Mouse (Mus musculus): ENCODE results near the gene Fam3a. TPM values are rescaled to one million over a fixed set of nuclear protein-coding genes. Genes with fewer than 3 reads are reported as not detected.

Fam3a gene
- 36.0 and 36.1 TPM in 2 replicates for polyA plus RNA-seq (2015; fragmentation: Nextera tagmentation; extraction: Ambion mirVana)

- ATAC-seq (ENCODE audit: insufficient read depth, low FRiP score, low read depth): peak; percentile 100
- WGBS: 21% methylated on average over 30 of the region's 30 CpGs
- Histone ChIP-seq H3K9ac (peak within 1 kb of the TSS; percentile 35), H3K4me3 (replicated peaks) (peak within 1 kb of the TSS; percentile 51), H3K27ac (peak within 1 kb of the TSS; percentile 90), H3K4me1 (no peaks in the 10 kb centered on the region), H3K9me3 (no peaks in the 10 kb centered on the region), H3K36me3 (no peaks in the 10 kb centered on the region), H3K27me3 (replicated peaks) (no peaks in the 10 kb centered on the region), H3K4me2 (peak within 1 kb of the TSS; percentile 57)
Observed at GRCm38 (mm10) chrX:74392535-74393443, at the start of gene Fam3a, which contains the start of gene Ikbkg. Fam3a (minus strand) TSS chrX:74393272. Ikbkg (plus strand) TSS chrX:74393290.

GRCm38 (mm10) chrX:74429290-74429821 is 36.3 kb upstream of the Fam3a start:
- Histone ChIP-seq H3K4me3 (replicated peaks) (peak overlapping the region; percentile 55), H3K36me3 (no peaks in the 10 kb centered on the region), H3K4me1 (no peaks in the 10 kb centered on the region), H3K27ac (peak overlapping the region; percentile 93), H3K9ac (peak overlapping the region; percentile 37; the same call in 1 of the 2 replicates), H3K9me3 (no peaks in the 10 kb centered on the region), H3K27me3 (replicated peaks) (no peaks in the 10 kb centered on the region), H3K4me2 (peak overlapping the region; percentile 62)
- ATAC-seq (ENCODE audit: insufficient read depth, low FRiP score, low read depth): peak; percentile 57; the same call in 1 of the 2 replicates
- WGBS: 21% methylated on average over 22 of the region's 22 CpGs

- Histone ChIP-seq H3K27ac (peak within 1 kb of the TSS; percentile 93), H3K36me3 (no peaks in the 10 kb centered on the region), H3K4me2 (peak within 1 kb of the TSS; percentile 62), H3K27me3 (replicated peaks) (no peaks in the 10 kb centered on the region), H3K4me1 (no peaks in the 10 kb centered on the region), H3K9ac (peak within 1 kb of the TSS; percentile 37), H3K9me3 (no peaks in the 10 kb centered on the region), H3K4me3 (replicated peaks) (peak within 1 kb of the TSS; percentile 55)
- ATAC-seq (ENCODE audit: insufficient read depth, low FRiP score, low read depth): peak; percentile 80
- 16% methylated on average over 25 of the region's 25 CpGs for whole genome bisulfite sequencing
Observed at GRCm38 (mm10) chrX:74428826-74429276, 35.8 kb upstream of the Fam3a start, which contains the start of gene G6pdx. G6pdx (minus strand) TSS chrX:74429194.

- H3K4me2 ChIP-seq: peak overlapping the region; percentile 62
- peak; percentile 13; the same call in 1 of the 2 replicates for ATAC-seq (ENCODE audit: insufficient read depth, low FRiP score, low read depth)
- H3K4me1 ChIP-seq: no peaks in the 10 kb centered on the region
- no peaks in the 10 kb centered on the region for H3K9me3 ChIP-seq
- H3K36me3 ChIP-seq: no peaks in the 10 kb centered on the region
- 30% methylated on average over 35 of the region's 35 CpGs for WGBS
- H3K9ac ChIP-seq: peak overlapping the region; percentile 29
- peak overlapping the region; percentile 93 for H3K27ac ChIP-seq
- no peaks in the 10 kb centered on the region for H3K27me3 ChIP-seq (replicated peaks)
- H3K4me3 ChIP-seq (replicated peaks): peak overlapping the region; percentile 55
Observed at GRCm38 (mm10) chrX:74428146-74428825, 35.2 kb upstream of the Fam3a start.

- Histone ChIP-seq H3K4me3 (replicated peaks) (no peak overlapping the region), H3K27me3 (replicated peaks) (no peaks in the 10 kb centered on the region), H3K9ac (no peak overlapping the region), H3K4me1 (no peaks in the 10 kb centered on the region), H3K9me3 (no peaks in the 10 kb centered on the region), H3K36me3 (no peaks in the 10 kb centered on the region), H3K4me2 (no peak overlapping the region), H3K27ac (peak overlapping the region; percentile 11; the same call in 1 of the 2 replicates)
- no peak for ATAC-seq (ENCODE audit: insufficient read depth, low FRiP score, low read depth)
- WGBS: 66% methylated on average over 3 of the region's 3 CpGs
Observed at GRCm38 (mm10) chrX:74427116-74427515, 34.0 kb upstream of the Fam3a start.

- ATAC-seq (ENCODE audit: insufficient read depth, low FRiP score, low read depth): no peak
- Histone ChIP-seq H3K27me3 (replicated peaks) (no peaks in the 10 kb centered on the region), H3K4me3 (replicated peaks) (no peak overlapping the region), H3K4me2 (no peak overlapping the region), H3K9me3 (no peaks in the 10 kb centered on the region), H3K27ac (0 out of 2 replicates have a peak overlapping the region, but pooled peaks have one; percentile 11), H3K36me3 (no peaks in the 10 kb centered on the region), H3K9ac (no peak overlapping the region), H3K4me1 (no peaks in the 10 kb centered on the region)
- 74% methylated on average over 1 of the region's 1 CpGs for WGBS
Observed at GRCm38 (mm10) chrX:74426256-74426655, 33.2 kb upstream of the Fam3a start.

- Histone ChIP-seq H3K36me3 (no peaks in the 10 kb centered on the region), H3K4me1 (no peaks in the 10 kb centered on the region), H3K27ac (peak overlapping the region; percentile 67; the same call in 1 of the 2 replicates), H3K9me3 (no peaks in the 10 kb centered on the region), H3K4me3 (replicated peaks) (no peak overlapping the region), H3K27me3 (replicated peaks) (no peaks in the 10 kb centered on the region), H3K9ac (no peak overlapping the region), H3K4me2 (peak overlapping the region; percentile 10; the same call in 1 of the 2 replicates)
- WGBS: 76% methylated on average over 4 of the region's 4 CpGs
- ATAC-seq (ENCODE audit: insufficient read depth, low FRiP score, low read depth): no peak
Observed at GRCm38 (mm10) chrX:74425195-74425594, 32.1 kb upstream of the Fam3a start.

- H3K27ac ChIP-seq: peak overlapping the region; percentile 67; the same call in 1 of the 2 replicates
- ATAC-seq (ENCODE audit: insufficient read depth, low FRiP score, low read depth): peak; percentile 78
Observed at GRCm38 (mm10) chrX:74424443-74424842, 31.4 kb upstream of the Fam3a start.

GRCm38 (mm10) chrX:74413377-74413776 is 20.3 kb upstream of the Fam3a start:
- Histone ChIP-seq H3K36me3 (no peaks in the 10 kb centered on the region), H3K27ac (no peak overlapping the region), H3K9ac (no peak overlapping the region), H3K4me2 (no peak overlapping the region), H3K4me3 (replicated peaks) (no peak overlapping the region), H3K27me3 (replicated peaks) (no peaks in the 10 kb centered on the region), H3K9me3 (no peaks in the 10 kb centered on the region), H3K4me1 (no peaks in the 10 kb centered on the region)
- no peak; the same call in 1 of the 2 replicates for ATAC-seq (ENCODE audit: insufficient read depth, low FRiP score, low read depth)

More at GRCm38 (mm10) chrX:74424443-74424842, 31.4 kb upstream of the Fam3a start:
- H3K36me3 ChIP-seq: no peaks in the 10 kb centered on the region
- H3K9ac ChIP-seq: no peak overlapping the region
- H3K27me3 ChIP-seq (replicated peaks): no peaks in the 10 kb centered on the region
- H3K4me3 ChIP-seq (replicated peaks): no peak overlapping the region
- H3K4me1 ChIP-seq: no peaks in the 10 kb centered on the region
- no peaks in the 10 kb centered on the region for H3K9me3 ChIP-seq
- H3K4me2 ChIP-seq: 0 out of 2 replicates have a peak overlapping the region, but pooled peaks have one; percentile 10

GRCm38 (mm10) chrX:74408340-74408739 is 15.3 kb upstream of the Fam3a start:
- Histone ChIP-seq H3K4me1 (no peaks in the 10 kb centered on the region), H3K27me3 (replicated peaks) (no peaks in the 10 kb centered on the region), H3K4me3 (replicated peaks) (no peak overlapping the region), H3K36me3 (no peaks in the 10 kb centered on the region), H3K4me2 (no peak overlapping the region), H3K27ac (no peak overlapping the region), H3K9ac (no peak overlapping the region), H3K9me3 (no peaks in the 10 kb centered on the region)
- no peak for ATAC-seq (ENCODE audit: insufficient read depth, low FRiP score, low read depth)
- 51% methylated on average over 2 of the region's 2 CpGs for WGBS

GRCm38 (mm10) chrX:74400136-74400535 is 7.1 kb upstream of the Fam3a start:
- Histone ChIP-seq H3K4me2 (no peak overlapping the region), H3K9ac (no peak overlapping the region), H3K4me3 (replicated peaks) (no peak overlapping the region), H3K9me3 (no peaks in the 10 kb centered on the region), H3K27ac (no peak overlapping the region), H3K36me3 (no peaks in the 10 kb centered on the region), H3K4me1 (no peaks in the 10 kb centered on the region), H3K27me3 (replicated peaks) (no peaks in the 10 kb centered on the region)
- no peak for ATAC-seq (ENCODE audit: insufficient read depth, low FRiP score, low read depth)
- 67% methylated on average over 3 of the region's 3 CpGs for WGBS

Measured in stomach, embryonic 15.5 days (tissue).